Mouse (Mus musculus) bone marrow, adult 2 months (tissue): Measurements from ENCODE around the gene Selenom. TPM values are rescaled to one million over a fixed set of nuclear protein-coding genes. Genes with fewer than 3 reads are reported as not detected.

ENCODE experiments used
- H3K27ac ChIP-seq: fragments of 200-500 bp; 2 replicates; pipeline ENCODE4 v1.5.1; 2012; ENCODE audit warnings: low read depth, mild to moderate bottlenecking, control low read depth, inconsistent platforms, low read length; ENCODE audit not compliant: control insufficient read depth, poor library complexity, insufficient read depth
- H3K4me1 ChIP-seq: fragments of 200-500 bp; 2 replicates; pipeline ENCODE4 v1.6.1; 2011; ENCODE audit warnings: low read length; ENCODE audit not compliant: control insufficient read depth, insufficient read depth
- H3K4me3 ChIP-seq: fragments of 200-500 bp; replicated peaks from 2 replicates; pipeline ENCODE3; 2011; ENCODE audit warnings: mild to moderate bottlenecking, low read depth, low read length, control low read depth; ENCODE audit not compliant: control insufficient read depth
- CTCF ChIP-seq: fragments of 200-500 bp; IDR thresholded peaks from 2 replicates; pipeline ENCODE4 v1.5.1; 2011; ENCODE audit warnings: low read length, control low read depth; ENCODE audit not compliant: control insufficient read depth, insufficient read depth
- POLR2A ChIP-seq: fragments of 200-500 bp; IDR thresholded peaks from 2 replicates; pipeline ENCODE4 v1.6.1; 2011; ENCODE audit warnings: low read depth, mild to moderate bottlenecking, control low read depth, low read length, borderline replicate concordance; ENCODE audit not compliant: control insufficient read depth
- WGBS: fragments of 180-500 bp; shearing (Covaris S2); methylation state at CpG from one replicate; pipeline ENCODE4 v1.1.7; 2018; 5-methylcytosine and 5-hydroxymethylcytosine counted together
- polyA plus RNA-seq: library from polyadenylated mRNA; stranded (reverse); fragments of >200 nt; gene quantifications from 2 replicates; pipeline ENCODE4 v1.2.4, GENCODE M21; 2011; ENCODE audit warnings: low replicate concordance; ENCODE audit not compliant: missing spikeins, insufficient read depth, insufficient read length

The Selenom gene
- polyA plus RNA-seq, 1 experiment, result 23.9 TPM

- Histone ChIP-seq H3K27ac (peak overlapping the region; percentile 12; the same call in 1 of the 2 replicates), H3K4me3 (peak overlapping the region; percentile 59), H3K4me1 (peaks cover 1% of the 10 kb centered on the region)
- no peak for TF ChIP-seq CTCF
- no peak for TF ChIP-seq POLR2A
- WGBS, result 72% methylated on average over 11 of the region's 11 CpGs
Measured at GRCm38 (mm10) chr11:3503755-3504693, 10.5 kb upstream of the Selenom start.

GRCm38 (mm10) chr11:3508226-3508625 is 6.3 kb upstream of the Selenom start:
- 22% methylated on average over 7 of the region's 7 CpGs for WGBS
- TF ChIP-seq POLR2A (no peak), CTCF (no peak)

GRCm38 (mm10) chr11:3509181-3510085 is 5.1 kb upstream of the Selenom start:
- Histone ChIP-seq H3K4me3 (no peak overlapping the region), H3K4me1 (peaks cover 5% of the 10 kb centered on the region), H3K27ac (no peak overlapping the region)
- no peak for TF ChIP-seq CTCF
- no peak for TF ChIP-seq POLR2A
- whole genome bisulfite sequencing, result 52% methylated on average over 8 of the region's 8 CpGs

More at GRCm38 (mm10) chr11:3508226-3508625, 6.3 kb upstream of the Selenom start:
- Histone ChIP-seq H3K4me3 (no peak overlapping the region), H3K4me1 (peaks cover 5% of the 10 kb centered on the region), H3K27ac (no peak overlapping the region)

GRCm38 (mm10) chr11:3510321-3510720 is 4.2 kb upstream of the Selenom start:
- Histone ChIP-seq H3K4me1 (peaks cover 5% of the 10 kb centered on the region), H3K4me3 (no peak overlapping the region), H3K27ac (peak overlapping the region; percentile 44; the same call in 1 of the 2 replicates)
- 0% methylated on average over 2 of the region's 2 CpGs for WGBS
- TF ChIP-seq POLR2A (no peak), CTCF (no peak)

- TF ChIP-seq CTCF, result no peak
- no peak for TF ChIP-seq POLR2A
- Histone ChIP-seq H3K4me1 (peaks cover 5% of the 10 kb centered on the region), H3K27ac (no peak overlapping the region), H3K4me3 (no peak overlapping the region)
- 84% methylated on average over 6 of the region's 6 CpGs for WGBS
Measured at GRCm38 (mm10) chr11:3513291-3513690, 1.2 kb upstream of the Selenom start.

- TF ChIP-seq POLR2A (no peak), CTCF (no peak)
- no peak overlapping the region for H3K27ac ChIP-seq
- H3K4me1 ChIP-seq, result peaks cover under 1% of the 10 kb centered on the region; the same call in 1 of the 2 replicates
- no peak overlapping the region for H3K4me3 ChIP-seq
- WGBS, result 29% methylated on average over 4 of the region's 4 CpGs
Measured at GRCm38 (mm10) chr11:3515216-3515615, 732 bp downstream of the Selenom start.

- H3K4me3 ChIP-seq, result no peak overlapping the region
- WGBS, result 83% methylated on average over 4 of the region's 4 CpGs
- no peak for TF ChIP-seq POLR2A
- TF ChIP-seq CTCF, result no peak
- no peak overlapping the region for H3K27ac ChIP-seq
- H3K4me1 ChIP-seq, result no peaks in the 10 kb centered on the region; the same call in 1 of the 2 replicates
Measured at GRCm38 (mm10) chr11:3515637-3516036, 1.2 kb downstream of the Selenom start.
